Mouse (Mus musculus): ENCODE measurements around the gene Cplx3. TPM values are rescaled to one million over a fixed set of nuclear protein-coding genes. Genes with fewer than 3 reads are reported as not detected.

Gene Cplx3
- not detected for total RNA-seq (2023)

DNA sequence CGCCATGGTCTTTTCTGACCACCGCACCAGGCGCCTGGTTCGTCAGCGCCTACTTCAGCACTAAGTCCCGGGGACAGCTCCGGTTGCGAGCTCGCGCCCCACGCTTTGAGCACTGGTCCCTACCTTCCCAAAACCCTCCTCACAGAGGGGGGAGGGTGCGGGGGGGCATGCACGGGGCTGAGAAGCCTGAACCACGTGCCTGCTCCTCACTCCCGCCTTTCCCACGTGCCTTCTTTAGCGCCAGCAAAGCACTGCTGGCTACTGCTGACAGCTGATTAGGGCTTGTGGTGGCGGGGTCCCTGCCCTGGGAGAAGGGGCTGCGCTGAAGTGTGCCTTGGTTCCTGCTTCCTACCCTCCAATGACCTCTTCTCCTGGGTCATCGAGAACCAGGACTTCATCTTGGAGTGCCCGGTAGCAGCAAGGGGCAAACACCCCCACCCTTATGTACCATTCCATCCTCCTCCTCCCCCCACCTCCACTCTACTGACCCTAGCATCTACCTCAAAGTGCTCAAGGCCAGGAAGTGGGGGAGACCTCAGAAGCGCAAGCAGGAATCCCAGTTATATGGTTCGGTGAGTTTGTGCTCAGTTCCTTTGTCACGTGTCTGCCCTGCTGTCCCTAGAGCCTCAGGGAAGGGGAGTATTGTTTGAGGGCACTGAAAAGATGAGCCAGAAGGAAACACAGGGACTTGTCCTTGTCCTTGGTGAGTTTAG, at the start of gene Cplx3:
TSS of gene Cplx3 (minus strand) at position 143 of the 713 bp plus-strand sequence.

DNA sequence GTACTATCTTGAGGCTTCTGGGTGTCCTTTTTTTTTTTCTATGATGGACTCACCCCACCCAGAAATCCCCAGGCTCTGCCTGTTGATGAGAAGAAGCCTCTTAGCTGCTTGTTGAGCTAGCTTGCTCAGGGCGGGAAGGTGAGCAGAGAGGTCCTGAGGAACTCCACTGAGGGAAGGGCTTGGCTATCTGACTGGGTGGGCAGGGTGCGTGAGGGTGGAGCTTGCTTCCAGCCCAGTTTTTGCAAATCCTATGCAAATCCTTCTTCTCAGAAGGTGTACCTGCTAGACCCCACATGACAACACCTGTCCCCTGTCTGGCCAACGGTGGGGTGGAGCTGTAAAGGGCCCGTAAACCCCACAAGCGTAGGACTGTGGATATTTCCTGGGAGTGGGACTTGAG, 47.2 kb upstream of the Cplx3 start, which contains the start of gene Csk:
TSS of gene Csk (minus strand) at position 349 of the 400 bp plus-strand sequence.

DNA sequence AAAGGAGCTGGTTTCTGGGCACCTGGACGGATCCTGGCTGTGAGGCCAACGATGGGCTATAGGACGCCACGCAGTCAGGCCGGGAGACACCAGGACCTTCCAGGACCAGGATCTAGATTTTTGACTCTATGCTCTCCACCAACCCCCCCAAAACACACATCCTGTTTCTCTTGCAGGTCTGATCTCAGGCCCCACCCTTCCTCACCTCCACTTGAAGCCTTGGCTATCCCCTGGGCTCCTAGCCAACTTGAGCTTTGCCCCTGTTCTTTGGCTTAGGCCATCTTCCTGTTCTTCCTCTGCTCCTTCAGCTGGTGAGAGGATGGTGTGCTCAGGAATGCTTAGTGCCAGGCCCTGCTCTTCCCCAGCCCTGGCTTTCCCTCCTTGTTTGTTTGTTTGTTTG, 14.6 kb upstream of the Cplx3 start, which contains the start of gene Lman1l:
TSS of gene Lman1l (minus strand) at position 101 of the 400 bp plus-strand sequence.

DNA sequence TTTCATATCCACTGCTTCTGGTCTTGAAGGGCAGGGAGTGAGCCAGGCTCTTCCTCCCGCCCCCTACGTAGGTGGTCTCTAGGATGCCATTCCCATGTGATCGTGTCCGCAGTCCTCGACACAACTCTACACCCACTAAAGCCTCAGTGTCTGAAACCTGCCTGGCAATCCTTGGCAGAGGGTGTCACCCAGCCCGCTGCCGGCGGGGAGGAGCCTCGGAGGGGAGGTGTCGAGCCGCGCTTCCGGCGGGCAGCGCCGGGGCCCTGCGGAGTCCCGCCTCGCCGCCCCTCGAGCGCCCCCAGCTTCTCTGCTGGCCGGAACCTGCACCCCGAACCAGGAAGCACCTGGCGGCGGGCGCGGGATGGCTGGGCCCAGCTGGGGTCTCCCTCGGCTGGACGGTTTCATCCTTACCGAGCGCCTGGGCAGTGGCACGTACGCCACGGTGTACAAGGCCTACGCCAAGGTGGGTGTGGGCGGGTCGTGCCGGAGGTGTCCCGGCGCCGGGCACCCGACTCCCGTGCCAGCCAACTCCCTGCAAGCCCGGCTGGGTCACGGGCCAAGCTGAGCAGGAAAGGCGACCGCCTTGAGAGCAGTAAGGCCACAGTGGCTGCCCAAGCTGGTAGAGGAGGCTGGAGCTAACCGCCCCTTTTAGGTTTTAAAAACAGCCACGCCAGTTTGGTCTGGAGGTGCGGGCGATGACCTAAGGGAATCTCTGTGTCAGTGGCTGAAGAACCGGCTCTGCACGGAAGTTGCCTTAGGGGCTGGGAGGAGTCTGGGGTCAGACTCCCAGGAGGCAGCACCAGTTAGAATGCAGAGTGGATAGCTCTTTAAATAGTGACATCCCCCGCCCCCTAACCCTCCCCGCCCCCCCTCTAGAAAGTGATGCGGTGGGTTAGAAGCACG, 16.6 kb downstream of the Cplx3 start, which contains the start of gene Ulk3:
TSS of gene Ulk3 (plus strand) at position 229 of the 903 bp plus-strand sequence.

DNA sequence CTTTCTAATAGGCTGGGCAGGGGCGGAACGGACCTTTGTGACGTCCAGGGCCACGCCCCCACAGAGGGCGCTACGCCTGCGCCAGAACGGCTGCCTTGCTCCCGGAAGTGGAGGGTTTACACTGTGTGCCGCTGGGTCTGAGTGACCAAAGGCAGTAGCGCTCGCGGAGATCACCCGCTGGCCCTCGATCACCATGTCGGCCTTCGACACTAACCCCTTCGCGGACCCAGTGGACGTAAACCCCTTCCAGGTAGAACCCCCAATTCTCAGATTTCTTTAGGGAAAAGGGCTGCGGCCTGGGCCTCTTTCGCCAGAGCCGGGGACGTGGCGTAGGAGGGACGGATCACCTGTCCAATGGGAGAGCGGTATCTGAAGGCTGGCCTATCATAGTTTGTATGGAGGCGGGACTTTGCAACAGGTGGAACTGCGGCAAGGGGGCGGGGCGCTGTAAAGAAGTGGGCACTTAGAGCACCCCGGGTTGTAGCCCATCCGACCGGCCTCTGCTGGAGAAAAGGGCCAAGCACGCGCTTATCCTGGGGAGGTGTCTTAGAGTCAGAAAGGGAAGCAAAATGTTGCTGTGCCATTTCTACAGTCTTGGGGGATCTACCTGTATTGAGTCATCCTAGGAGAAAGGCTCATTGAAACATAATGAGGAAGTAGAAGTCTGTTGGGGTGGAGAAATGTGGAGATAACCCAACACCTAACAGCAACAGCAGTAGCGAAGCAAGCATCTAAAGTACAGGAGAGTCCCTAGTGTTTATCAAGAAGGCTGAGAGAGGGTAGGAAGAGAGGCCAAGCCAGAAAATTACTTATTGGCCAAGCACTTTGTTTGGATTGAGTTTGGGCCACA, 45.0 kb downstream of the Cplx3 start, which contains the start of gene Scamp2:
TSS of gene Scamp2 (plus strand) at position 83 of the 850 bp plus-strand sequence.

DNA sequence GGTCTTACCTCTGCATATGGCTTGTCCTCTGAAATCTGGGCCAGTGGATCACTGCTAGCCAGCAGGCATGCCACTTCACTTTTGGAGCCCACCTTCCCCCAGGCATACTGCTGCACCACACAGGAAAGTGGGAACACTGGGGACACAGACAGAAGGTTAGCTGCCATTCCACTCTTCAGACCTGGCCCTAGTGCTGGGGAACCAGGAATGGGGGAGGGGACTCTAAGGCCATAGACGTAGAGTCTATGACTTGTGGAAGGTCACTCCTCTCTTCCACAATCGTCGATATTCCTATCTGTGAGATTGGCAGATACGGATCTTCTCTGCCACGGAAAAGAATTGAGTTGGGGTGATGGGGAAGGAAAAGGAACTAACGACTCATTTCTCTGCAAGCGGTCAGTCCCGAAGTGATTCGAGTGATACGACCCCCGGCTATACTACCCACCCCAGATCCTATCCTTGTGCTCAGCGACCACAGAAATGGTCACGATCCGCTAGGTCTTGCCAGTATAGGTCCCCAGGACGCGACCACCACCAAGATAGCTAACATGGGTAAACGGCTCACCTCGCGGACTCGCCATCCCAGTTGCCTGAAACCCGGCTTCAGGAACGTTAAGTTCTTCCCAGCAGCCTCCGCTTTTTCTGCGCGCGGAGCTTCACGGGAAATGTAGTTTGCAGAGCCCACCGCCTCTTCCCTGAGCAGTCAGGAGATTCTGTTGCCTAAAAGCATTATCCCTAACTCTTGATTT, 53.8 kb downstream of the Cplx3 start, which contains the start of gene Mpi:
TSS of gene Mpi (minus strand) at position 625 of the 749 bp plus-strand sequence.

Other genes starting within 250 kb of the Cplx3 start
- gene Ppcdc, start 166.2 kb downstream of the Cplx3 start, total RNA-seq (2023): 69.4 TPM
- 0.24 TPM for gene Scamp5, start 138.2 kb downstream of the Cplx3 start, total RNA-seq (2023)
- gene Rpp25, start 102.3 kb downstream of the Cplx3 start, total RNA-seq (2023): not detected
- 87.1 TPM for gene Cox5a, start 85.0 kb downstream of the Cplx3 start, total RNA-seq (2023)
- 16.4 TPM for gene Fam219b, start 68.8 kb downstream of the Cplx3 start, total RNA-seq (2023)
- 11.8 TPM for gene Mpi, start 53.5 kb downstream of the Cplx3 start, total RNA-seq (2023)
- 66.6 TPM for gene Scamp2, start 45.3 kb downstream of the Cplx3 start, total RNA-seq (2023)
- gene Ulk3, start 16.8 kb downstream of the Cplx3 start, total RNA-seq (2023): 72.4 TPM
- 1.3 TPM for gene Lman1l, start 14.5 kb upstream of the Cplx3 start, total RNA-seq (2023)
- gene Csk, start 47.4 kb upstream of the Cplx3 start, total RNA-seq (2023): 333 TPM
- gene Cyp1a2, start 77.4 kb upstream of the Cplx3 start, total RNA-seq (2023): not detected
- not detected for gene Cyp1a1, start 81.6 kb upstream of the Cplx3 start, total RNA-seq (2023)
- gene Edc3, start 102.3 kb upstream of the Cplx3 start, total RNA-seq (2023): 22.1 TPM
- 215 TPM for gene Clk3, start 159.6 kb upstream of the Cplx3 start, total RNA-seq (2023)
- 84.7 TPM for gene Arid3b, start 230.5 kb upstream of the Cplx3 start, total RNA-seq (2023)